Mouse (Mus musculus): ENCODE measurements around the gene Maml1. TPM values are rescaled to one million over a fixed set of nuclear protein-coding genes. Genes with fewer than 3 reads are reported as not detected.
A peak's percentile ranks its signal among the peaks of the same experiment; 100 is the strongest.

Maml1 gene
- polyA plus RNA-seq, 1 experiment, result 8.6 TPM

GRCm38 (mm10) chr11:50212848-50213758 is 79.0 kb downstream of the Maml1 start:
- Histone ChIP-seq H3K4me3 (replicated peaks; ENCODE audit: insufficient read depth, low read depth, low read length) (peak overlapping the region; percentile 39), H3K27ac (ENCODE audit: insufficient read depth, low read length) (peak overlapping the region; percentile 90), H3K4me1 (ENCODE audit: control insufficient read depth, insufficient read depth, low read length) (peaks cover 24% of the 10 kb centered on the region), H3K27me3 (ENCODE audit: control insufficient read depth, insufficient read depth, low read length) (no peaks in the 10 kb centered on the region)
- TF ChIP-seq POLR2A (IDR thresholded peaks at IDR 0.05; ENCODE audit: borderline replicate concordance, insufficient read depth, low read length) (0 out of 2 replicates have a peak, but pooled peaks have one; percentile 12), CTCF (IDR thresholded peaks at IDR 0.05; ENCODE audit: borderline replicate concordance, insufficient read depth, low read depth, low read length) (no peak)
- 21% methylated on average over 11 of the region's 11 CpGs for WGBS
- DNase-seq, result peak; percentile 73 to 79

GRCm38 (mm10) chr11:50212060-50212739 is 79.9 kb downstream of the Maml1 start:
- peak overlapping the region; percentile 90; the same call in 1 of the 2 replicates for H3K27ac ChIP-seq (ENCODE audit: insufficient read depth, low read length)
- no peak overlapping the region for H3K4me3 ChIP-seq (replicated peaks; ENCODE audit: insufficient read depth, low read depth, low read length)
- no peak for DNase-seq
- H3K27me3 ChIP-seq (ENCODE audit: control insufficient read depth, insufficient read depth, low read length), result no peaks in the 10 kb centered on the region
- peaks cover 23% of the 10 kb centered on the region; the same call in 1 of the 2 replicates for H3K4me1 ChIP-seq (ENCODE audit: control insufficient read depth, insufficient read depth, low read length)
- WGBS, result 82% methylated on average over 3 of the region's 3 CpGs
- TF ChIP-seq CTCF (IDR thresholded peaks at IDR 0.05; ENCODE audit: borderline replicate concordance, insufficient read depth, low read depth, low read length) (no peak), POLR2A (IDR thresholded peaks at IDR 0.05; ENCODE audit: borderline replicate concordance, insufficient read depth, low read length) (no peak)

DNA sequence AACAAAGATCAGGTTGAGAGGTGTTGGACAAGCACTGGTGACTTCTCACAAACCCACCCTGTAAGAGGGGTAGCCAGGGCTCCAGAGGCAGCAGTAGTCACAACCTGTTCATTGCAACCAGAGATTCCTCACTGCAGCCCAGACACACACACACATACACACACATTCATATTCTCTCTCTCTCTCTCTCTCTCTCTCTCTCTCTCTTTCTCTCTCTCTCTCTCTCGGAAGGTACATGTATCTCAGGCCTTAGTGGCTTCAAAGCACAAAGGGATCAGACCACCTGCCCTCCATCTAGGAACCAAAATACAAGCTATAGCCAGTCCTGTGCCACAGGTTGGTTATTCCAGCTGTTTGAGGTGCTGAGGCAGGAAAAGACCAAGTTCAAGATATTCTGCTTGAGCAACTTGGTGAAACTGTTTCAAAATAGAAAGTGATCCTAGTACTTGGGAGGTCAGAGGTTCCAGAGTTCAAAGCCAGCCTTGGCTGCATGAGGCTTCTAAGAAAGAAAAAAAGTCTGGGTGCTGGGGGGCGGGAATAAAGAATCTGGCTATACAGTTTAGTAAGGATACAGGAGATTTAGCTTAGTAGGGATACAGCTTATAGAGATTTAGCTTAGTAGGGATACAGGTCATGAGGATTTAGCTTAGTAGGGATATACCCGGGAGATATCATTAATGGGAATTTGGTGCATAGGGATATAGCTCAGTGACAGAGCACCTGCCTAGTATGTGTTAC is 80.6 kb downstream of the Maml1 start:
- no peak for TF ChIP-seq CTCF (IDR thresholded peaks at IDR 0.05; ENCODE audit: borderline replicate concordance, insufficient read depth, low read depth, low read length)
- no peak for TF ChIP-seq POLR2A (IDR thresholded peaks at IDR 0.05; ENCODE audit: borderline replicate concordance, insufficient read depth, low read length)
- Histone ChIP-seq H3K27ac (ENCODE audit: insufficient read depth, low read length) (no peak overlapping the region), H3K27me3 (ENCODE audit: control insufficient read depth, insufficient read depth, low read length) (no peaks in the 10 kb centered on the region), H3K4me1 (ENCODE audit: control insufficient read depth, insufficient read depth, low read length) (peaks cover 19% of the 10 kb centered on the region; the same call in 1 of the 2 replicates), H3K4me3 (replicated peaks; ENCODE audit: insufficient read depth, low read depth, low read length) (peak overlapping the region; percentile 80)
- WGBS, result 90% methylated on average over 3 of the region's 3 CpGs
- DNase-seq, result no peak

DNA sequence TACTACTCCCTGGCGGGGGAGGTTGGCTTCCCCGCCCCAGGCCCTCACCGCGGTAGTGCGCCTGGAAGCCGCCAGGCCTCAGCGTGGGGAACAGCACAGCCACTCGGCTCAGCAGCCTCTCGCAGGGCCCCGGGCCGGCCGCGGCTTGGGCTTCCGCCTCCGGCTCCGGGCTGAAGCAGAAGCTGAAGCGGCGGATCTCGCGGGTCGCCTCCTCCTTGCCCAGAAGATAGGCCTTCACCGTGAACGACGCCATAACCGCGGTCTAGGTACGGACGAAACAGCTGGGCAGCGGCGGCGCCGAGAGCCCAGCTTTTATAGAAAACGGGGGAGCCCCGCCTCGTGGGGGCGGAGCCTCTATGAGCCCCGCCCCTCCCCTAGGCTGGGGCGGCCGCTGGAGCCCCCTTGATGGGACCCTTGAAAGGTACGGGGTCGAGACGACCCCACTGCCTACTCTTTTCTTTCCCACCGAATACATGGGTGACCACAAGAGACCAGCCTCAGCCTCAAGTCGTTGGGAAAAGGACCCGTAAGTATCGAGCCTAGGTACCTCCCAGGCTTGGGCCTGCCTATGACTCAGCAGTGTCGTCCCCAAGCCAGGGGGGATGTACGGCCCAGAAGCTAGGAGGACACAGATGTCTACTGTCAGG is 81.5 kb downstream of the Maml1 start, which contains the start of the genes Sqstm1 and Mgat4b:
TSS of gene Sqstm1 (minus strand) at position 323 of the 647 bp plus-strand sequence.
TSS of gene Mgat4b (plus strand) at position 386 of the 647 bp plus-strand sequence.
- H3K4me1 ChIP-seq (ENCODE audit: control insufficient read depth, insufficient read depth, low read length), result peaks cover 19% of the 10 kb centered on the region; the same call in 1 of the 2 replicates
- no peaks in the 10 kb centered on the region for H3K27me3 ChIP-seq (ENCODE audit: control insufficient read depth, insufficient read depth, low read length)
- peak; percentile 74 to 88 for DNase-seq
- TF ChIP-seq CTCF (IDR thresholded peaks at IDR 0.05; ENCODE audit: borderline replicate concordance, insufficient read depth, low read depth, low read length) (no peak), POLR2A (IDR thresholded peaks at IDR 0.05; ENCODE audit: borderline replicate concordance, insufficient read depth, low read length) (peak; percentile 78)
- WGBS, result under 1% methylated on average over 48 of the region's 48 CpGs
- peak within 1 kb of the TSS; percentile 92 for H3K27ac ChIP-seq (ENCODE audit: insufficient read depth, low read length)
- H3K4me3 ChIP-seq (replicated peaks; ENCODE audit: insufficient read depth, low read depth, low read length), result peak within 1 kb of the TSS; percentile 80

GRCm38 (mm10) chr11:50210101-50210504 is 82.0 kb downstream of the Maml1 start:
- Histone ChIP-seq H3K4me3 (replicated peaks; ENCODE audit: insufficient read depth, low read depth, low read length) (peak overlapping the region; percentile 80), H3K27ac (ENCODE audit: insufficient read depth, low read length) (peak overlapping the region; percentile 92), H3K4me1 (ENCODE audit: control insufficient read depth, insufficient read depth, low read length) (peaks cover 14% of the 10 kb centered on the region; the same call in 1 of the 2 replicates), H3K27me3 (ENCODE audit: control insufficient read depth, insufficient read depth, low read length) (no peaks in the 10 kb centered on the region)
- TF ChIP-seq POLR2A (IDR thresholded peaks at IDR 0.05; ENCODE audit: borderline replicate concordance, insufficient read depth, low read length) (no peak), CTCF (IDR thresholded peaks at IDR 0.05; ENCODE audit: borderline replicate concordance, insufficient read depth, low read depth, low read length) (no peak)
- under 1% methylated on average over 24 of the region's 24 CpGs for WGBS
- peak; percentile 88 to 96 for DNase-seq

DNA sequence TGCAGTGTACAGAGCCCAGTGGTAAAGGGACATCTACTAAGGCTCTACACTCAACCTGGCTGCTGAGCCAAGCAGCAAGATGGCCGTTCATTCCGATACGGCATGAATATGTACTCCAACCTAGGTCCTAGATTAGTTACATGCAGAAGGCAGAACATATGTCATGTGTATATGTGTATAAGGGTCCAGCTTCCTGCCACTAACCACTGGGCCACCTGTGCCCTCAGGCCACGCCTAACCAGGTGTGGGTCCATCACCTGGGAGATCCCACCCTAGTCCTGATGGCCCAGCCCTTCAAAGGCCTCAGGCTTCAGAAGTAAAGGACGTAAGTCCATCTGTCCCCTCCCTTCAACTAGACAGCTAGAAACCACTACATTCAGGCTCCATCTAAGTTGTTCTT is 84.1 kb downstream of the Maml1 start:
- no peak overlapping the region for H3K27ac ChIP-seq (ENCODE audit: insufficient read depth, low read length)
- DNase-seq, result no peak
- WGBS, result 96% methylated on average over 5 of the region's 5 CpGs
- no peak for TF ChIP-seq CTCF (IDR thresholded peaks at IDR 0.05; ENCODE audit: borderline replicate concordance, insufficient read depth, low read depth, low read length)
- TF ChIP-seq POLR2A (IDR thresholded peaks at IDR 0.05; ENCODE audit: borderline replicate concordance, insufficient read depth, low read length), result no peak
- peaks cover 8% of the 10 kb centered on the region for H3K4me1 ChIP-seq (ENCODE audit: control insufficient read depth, insufficient read depth, low read length)
- H3K4me3 ChIP-seq (replicated peaks; ENCODE audit: insufficient read depth, low read depth, low read length), result no peak overlapping the region
- no peaks in the 10 kb centered on the region for H3K27me3 ChIP-seq (ENCODE audit: control insufficient read depth, insufficient read depth, low read length)

Measured in cerebellum, adult 2 months (tissue).